Mouse (Mus musculus) ES-Bruce4 (cell line): ENCODE results near the gene Reck.

Experiments used
- CTCF ChIP-seq: IDR thresholded peaks from one replicate; pipeline ENCODE4 v1.8.1; 2011; ENCODE audit warnings: low read depth, low read length
- POLR2A ChIP-seq: IDR thresholded peaks from one replicate; pipeline ENCODE4 v1.8.1; 2011; ENCODE audit warnings: low read length; ENCODE audit not compliant: insufficient read depth

- TF ChIP-seq CTCF (no peak), POLR2A (no peak)
Measured at GRCm38 (mm10) chr4:43840101-43840500, 35.2 kb upstream of the Reck start, which contains the start of gene Olfr157.
